Mouse (Mus musculus) limb, embryonic 13.5 days (tissue): ENCODE results near the gene Nccrp1. TPM values are rescaled to one million over a fixed set of nuclear protein-coding genes. Genes with fewer than 3 reads are reported as not detected.

ENCODE experiments used
- ATAC-seq: fragments of 200-750 bp; cut with Nextera tagmentation; 2 replicates; pipeline ENCODE4 v1.8.0; 2017; ENCODE audit warnings: low read depth, moderate number of reproducible peaks, moderate TSS enrichment; ENCODE audit not compliant: low FRiP score
- H3K27ac ChIP-seq: fragments of 300-500 bp; sonication (generic); 2 replicates; pipeline ENCODE4 v1.5.1; 2015; ENCODE audit warnings: inconsistent platforms, mild to moderate bottlenecking, moderate library complexity
- H3K27me3 ChIP-seq: fragments of 300-500 bp; sonication (generic); 2 replicates; pipeline ENCODE4 v1.6.1; 2015; ENCODE audit warnings: mild to moderate bottlenecking, inconsistent platforms
- H3K36me3 ChIP-seq: fragments of 300-500 bp; sonication (generic); 2 replicates; pipeline ENCODE4 v1.6.1; 2015; ENCODE audit warnings: inconsistent platforms, mild to moderate bottlenecking, moderate library complexity
- H3K4me1 ChIP-seq: fragments of 300-500 bp; sonication (generic); 2 replicates; pipeline ENCODE4 v1.6.1; 2015; ENCODE audit warnings: inconsistent platforms
- H3K4me2 ChIP-seq: fragments of 300-500 bp; sonication (generic); replicated peaks from 2 replicates; pipeline ENCODE4 v1.6.1; 2015; ENCODE audit warnings: inconsistent platforms, mild to moderate bottlenecking, moderate library complexity
- H3K4me3 ChIP-seq: fragments of 300-500 bp; sonication (generic); 2 replicates; pipeline ENCODE4 v1.5.1; 2015; ENCODE audit warnings: moderate library complexity, mild to moderate bottlenecking, inconsistent platforms
- H3K9ac ChIP-seq: fragments of 300-500 bp; sonication (generic); 2 replicates; pipeline ENCODE4 v1.6.1; 2015; ENCODE audit warnings: mild to moderate bottlenecking, inconsistent platforms
- H3K9me3 ChIP-seq: fragments of 300-500 bp; sonication (generic); 2 replicates; pipeline ENCODE4 v1.6.1; 2016; ENCODE audit warnings: inconsistent platforms
- WGBS: fragments of 180-500 bp; shearing (Covaris S2); methylation state at CpG from one replicate; pipeline ENCODE4 v1.1.7; 2015; 5-methylcytosine and 5-hydroxymethylcytosine counted together
- polyA plus RNA-seq: library from polyadenylated mRNA; unstranded; fragments of >200 nt; fragmentation: Nextera tagmentation; extraction: Ambion mirVana; gene quantifications from 2 replicates; pipeline ENCODE4 v1.2.1, GENCODE M21; 2015

Nccrp1 gene
- polyA plus RNA-seq, result not detected in 2 replicates

DNA sequence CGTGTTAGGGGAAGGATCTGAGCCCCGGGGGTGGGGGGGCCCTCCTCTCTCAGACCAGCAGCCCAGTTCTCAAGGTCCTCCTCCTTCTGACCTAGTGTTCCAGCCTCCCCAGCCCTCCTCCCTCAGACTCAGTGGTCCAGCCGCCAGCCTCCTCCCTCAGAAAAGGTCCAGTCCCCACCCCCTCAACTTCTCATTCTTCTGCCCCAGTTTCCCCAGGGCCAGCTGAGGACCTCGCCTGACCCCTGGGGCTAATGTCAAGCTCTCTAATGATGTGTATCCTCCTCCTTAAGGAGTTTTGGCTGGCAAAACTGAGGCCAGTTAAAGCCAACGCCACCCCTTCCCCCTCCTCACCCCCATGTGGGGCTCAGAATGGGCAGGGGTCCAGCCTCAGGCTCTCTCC, at the start of gene Nccrp1:
TSS of gene Nccrp1 (minus strand) at position 101 of the 400 bp plus-strand sequence.
- H3K9ac ChIP-seq, result peak within 1 kb of the TSS; percentile 51; the same call in 1 of the 2 replicates
- peaks cover 19% of the 10 kb centered on the region for H3K4me1 ChIP-seq
- no peak within 1 kb of the TSS for H3K27ac ChIP-seq
- peak within 1 kb of the TSS; percentile 57 for H3K4me2 ChIP-seq
- no peak for ATAC-seq
- H3K27me3 ChIP-seq, result peaks cover 55% of the 10 kb centered on the region
- WGBS, result 12% methylated on average over 5 of the region's 5 CpGs
- peak within 1 kb of the TSS; percentile 34 for H3K4me3 ChIP-seq
- no peaks in the 10 kb centered on the region for H3K9me3 ChIP-seq
- H3K36me3 ChIP-seq, result no peaks in the 10 kb centered on the region

DNA sequence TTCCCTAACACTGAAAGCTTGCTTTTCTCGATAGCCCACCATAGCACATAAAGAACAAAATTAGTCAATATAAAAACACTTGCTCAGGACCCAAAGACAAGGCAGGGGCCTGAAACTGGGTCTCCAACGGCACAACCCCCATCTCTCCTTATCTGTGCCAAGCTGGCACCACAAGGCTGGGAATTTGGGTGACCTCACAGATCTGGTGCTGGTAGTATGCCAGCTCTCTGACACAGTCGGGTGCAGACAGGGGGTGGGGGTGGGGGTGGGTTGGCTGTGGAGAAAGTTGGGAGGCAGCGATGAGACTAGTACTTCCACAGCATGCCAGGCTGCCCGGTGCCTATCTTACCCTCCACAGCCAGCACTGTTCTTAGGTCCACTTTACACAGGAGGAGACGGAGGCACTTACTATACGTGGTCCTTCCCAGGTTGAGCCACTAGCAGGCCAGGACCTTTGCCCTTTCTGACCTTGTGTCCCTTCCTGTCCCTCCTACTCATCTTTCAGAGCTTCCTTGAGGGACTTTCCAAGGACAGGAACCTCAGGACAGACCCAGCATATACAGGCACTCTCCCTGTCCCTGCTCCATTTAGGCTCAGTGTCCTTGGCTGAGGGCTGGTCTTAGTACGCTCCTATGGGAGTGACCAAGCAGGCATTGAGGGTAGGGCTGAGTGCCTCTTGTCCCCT, 48.8 kb upstream of the Nccrp1 start:
- Histone ChIP-seq H3K36me3 (peaks cover 6% of the 10 kb centered on the region; the same call in 1 of the 2 replicates), H3K4me2 (peak overlapping the region; percentile 88), H3K9ac (peak overlapping the region; percentile 72), H3K4me3 (peak overlapping the region; percentile 62), H3K27me3 (no peaks in the 10 kb centered on the region), H3K27ac (no peak overlapping the region), H3K4me1 (peaks cover 64% of the 10 kb centered on the region), H3K9me3 (no peaks in the 10 kb centered on the region)
- WGBS, result 81% methylated on average over 8 of the region's 8 CpGs
- no peak for ATAC-seq

- H3K27ac ChIP-seq, result peak overlapping the region; percentile 61; the same call in 1 of the 2 replicates
These were observed 46.4 kb upstream of the Nccrp1 start for GRCm38 (mm10) chr7:28593206-28594111.

GRCm38 (mm10) chr7:28591862-28592261, 44.8 kb upstream of the Nccrp1 start:
- Histone ChIP-seq H3K4me3 (no peak overlapping the region), H3K27ac (no peak overlapping the region), H3K9me3 (no peaks in the 10 kb centered on the region), H3K27me3 (no peaks in the 10 kb centered on the region), H3K9ac (no peak overlapping the region), H3K4me1 (peaks cover 76% of the 10 kb centered on the region), H3K36me3 (peaks cover 6% of the 10 kb centered on the region; the same call in 1 of the 2 replicates), H3K4me2 (no peak overlapping the region)
- ATAC-seq, result no peak
- WGBS, result 73% methylated on average over 1 of the region's 1 CpGs

More at GRCm38 (mm10) chr7:28593206-28594111, 46.4 kb upstream of the Nccrp1 start:
- WGBS, result 39% methylated on average over 14 of the region's 14 CpGs
- peak overlapping the region; percentile 14; the same call in 1 of the 2 replicates for H3K4me2 ChIP-seq
- ATAC-seq, result no peak
- no peaks in the 10 kb centered on the region for H3K9me3 ChIP-seq
- H3K36me3 ChIP-seq, result peaks cover 6% of the 10 kb centered on the region; the same call in 1 of the 2 replicates
- H3K27me3 ChIP-seq, result no peaks in the 10 kb centered on the region
- H3K9ac ChIP-seq, result peak overlapping the region; percentile 25; the same call in 1 of the 2 replicates
- H3K4me3 ChIP-seq, result no peak overlapping the region
- H3K4me1 ChIP-seq, result peaks cover 67% of the 10 kb centered on the region

DNA sequence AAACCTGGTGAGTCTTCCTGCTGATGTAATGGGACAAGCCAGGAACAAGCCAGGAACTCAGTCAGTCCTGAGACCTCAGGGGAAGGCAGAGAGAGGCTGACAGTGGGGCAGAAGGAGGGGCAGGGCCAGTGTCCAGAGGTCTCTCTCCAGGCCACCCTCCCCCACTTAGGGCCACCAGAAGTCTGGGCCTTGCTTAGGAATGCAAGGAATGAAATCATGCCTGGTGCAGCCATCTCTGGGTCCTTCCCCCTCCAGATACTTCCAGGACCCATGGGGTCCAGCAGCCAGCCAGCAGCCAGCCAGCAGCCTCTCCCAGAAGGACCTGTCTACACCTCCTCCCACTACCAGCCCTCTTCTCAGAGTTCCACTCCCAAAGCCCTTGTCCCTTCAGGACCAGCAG, 40.6 kb upstream of the Nccrp1 start:
- Histone ChIP-seq H3K36me3 (no peaks in the 10 kb centered on the region), H3K27ac (peak overlapping the region; percentile 65; the same call in 1 of the 2 replicates), H3K4me1 (peaks cover 67% of the 10 kb centered on the region), H3K9me3 (no peaks in the 10 kb centered on the region), H3K4me3 (no peak overlapping the region), H3K4me2 (no peak overlapping the region), H3K27me3 (no peaks in the 10 kb centered on the region), H3K9ac (peak overlapping the region; percentile 50)
- ATAC-seq, result peak; percentile 45; the same call in 1 of the 2 replicates

DNA sequence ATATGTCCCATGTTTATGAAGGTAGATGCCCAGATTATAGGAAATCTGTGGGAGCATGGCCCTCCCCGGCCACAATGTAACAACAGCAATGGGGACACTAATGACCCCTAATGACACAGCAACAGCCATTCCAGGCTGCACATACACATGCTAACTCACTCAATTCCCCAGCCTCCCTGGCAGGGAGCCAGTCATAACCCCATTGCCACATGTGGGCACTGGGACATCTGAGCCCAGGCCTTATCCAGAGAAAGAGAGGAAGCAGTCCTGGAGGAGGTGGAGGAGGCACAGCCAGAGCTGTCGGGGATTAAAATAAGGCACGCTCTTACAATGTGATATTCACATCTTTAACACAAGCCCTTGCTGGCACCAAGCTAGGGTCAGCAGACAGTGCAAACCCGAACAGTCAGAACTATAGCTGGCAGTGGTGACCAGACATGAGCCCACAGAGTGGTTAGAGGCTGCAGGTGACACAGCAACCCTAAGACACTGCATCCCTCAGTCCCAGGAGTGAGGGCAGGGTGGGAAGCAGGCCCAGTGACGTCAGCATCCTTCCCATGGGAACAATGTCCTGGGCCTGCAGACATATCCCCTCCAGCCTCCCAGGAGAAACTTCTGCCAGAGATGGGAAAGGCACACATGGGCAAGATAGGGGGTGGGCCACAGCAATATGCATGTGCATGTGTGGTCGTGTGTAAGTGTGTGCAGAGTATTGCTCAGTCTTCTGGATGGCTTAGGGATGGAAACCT, 39.8 kb upstream of the Nccrp1 start:
- Histone ChIP-seq H3K4me2 (no peak overlapping the region), H3K27ac (peak overlapping the region; percentile 65; the same call in 1 of the 2 replicates), H3K9me3 (no peaks in the 10 kb centered on the region), H3K9ac (peak overlapping the region; percentile 32; the same call in 1 of the 2 replicates), H3K4me1 (peaks cover 59% of the 10 kb centered on the region), H3K4me3 (no peak overlapping the region), H3K36me3 (no peaks in the 10 kb centered on the region), H3K27me3 (no peaks in the 10 kb centered on the region)
- WGBS, result 45% methylated on average over 6 of the region's 6 CpGs
- peak; percentile 33; the same call in 1 of the 2 replicates for ATAC-seq

DNA sequence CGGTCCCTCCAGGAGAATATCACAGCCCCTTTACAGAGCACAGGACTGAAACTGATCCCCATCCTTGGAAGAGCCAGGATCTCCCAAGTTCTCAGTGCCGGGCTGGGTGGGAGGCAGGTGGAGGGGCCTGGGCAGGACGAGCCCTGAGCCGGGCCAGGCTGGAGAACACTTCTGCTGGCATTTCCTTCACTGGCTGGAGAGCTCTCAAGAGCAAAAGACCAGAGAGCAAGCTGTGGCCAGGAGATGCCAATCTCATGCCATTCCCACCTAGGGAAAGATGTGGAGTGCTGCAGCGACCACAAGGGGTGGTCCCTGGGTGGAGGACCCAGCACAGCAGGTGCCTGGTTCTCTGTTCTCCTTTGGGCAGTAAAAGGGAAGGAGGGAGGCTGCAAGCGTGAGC, 37.9 kb upstream of the Nccrp1 start:
- H3K27me3 ChIP-seq, result no peaks in the 10 kb centered on the region
- 72% methylated on average over 6 of the region's 6 CpGs for WGBS
- H3K9me3 ChIP-seq, result no peaks in the 10 kb centered on the region
- H3K9ac ChIP-seq, result peak overlapping the region; percentile 39; the same call in 1 of the 2 replicates
- no peak overlapping the region for H3K4me3 ChIP-seq
- peaks cover 58% of the 10 kb centered on the region for H3K4me1 ChIP-seq
- peaks cover 4% of the 10 kb centered on the region; the same call in 1 of the 2 replicates for H3K36me3 ChIP-seq
- ATAC-seq, result no peak
- no peak overlapping the region for H3K27ac ChIP-seq
- no peak overlapping the region for H3K4me2 ChIP-seq

GRCm38 (mm10) chr7:28584468-28584867, 37.4 kb upstream of the Nccrp1 start:
- Histone ChIP-seq H3K27ac (no peak overlapping the region), H3K4me3 (no peak overlapping the region), H3K36me3 (peaks cover 8% of the 10 kb centered on the region), H3K4me2 (no peak overlapping the region), H3K9ac (no peak overlapping the region), H3K4me1 (peaks cover 63% of the 10 kb centered on the region), H3K9me3 (no peaks in the 10 kb centered on the region), H3K27me3 (no peaks in the 10 kb centered on the region)
- WGBS, result 70% methylated on average over 4 of the region's 4 CpGs
- no peak for ATAC-seq

- Histone ChIP-seq H3K9ac (no peak overlapping the region), H3K4me1 (peaks cover 61% of the 10 kb centered on the region), H3K9me3 (no peaks in the 10 kb centered on the region), H3K27ac (no peak overlapping the region), H3K27me3 (no peaks in the 10 kb centered on the region), H3K4me2 (no peak overlapping the region), H3K4me3 (no peak overlapping the region), H3K36me3 (peaks cover 11% of the 10 kb centered on the region)
- 70% methylated on average over 8 of the region's 8 CpGs for WGBS
- no peak for ATAC-seq
These were observed 36.7 kb upstream of the Nccrp1 start for GRCm38 (mm10) chr7:28583570-28584344.

DNA sequence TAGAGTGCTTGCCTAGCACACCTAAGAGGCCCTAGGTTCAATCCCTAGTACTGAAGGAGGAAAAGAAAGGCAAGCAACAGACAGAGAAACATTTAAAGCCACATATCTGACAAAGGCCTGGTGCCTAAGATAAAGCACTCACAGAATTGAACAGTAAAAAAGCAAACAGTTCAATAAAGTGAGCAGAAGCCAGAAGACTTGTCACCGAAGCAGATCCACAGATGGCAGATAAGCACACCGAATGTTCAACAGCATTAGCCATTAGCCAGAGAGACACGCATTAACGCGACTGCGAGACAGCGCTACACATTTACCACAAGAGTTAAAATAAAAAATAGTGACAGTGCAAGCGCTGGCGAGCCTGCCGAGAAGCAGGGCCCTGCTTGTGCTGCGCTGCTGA, 35.8 kb upstream of the Nccrp1 start:
- H3K4me1 ChIP-seq, result peaks cover 58% of the 10 kb centered on the region
- no peak overlapping the region for H3K4me3 ChIP-seq
- no peaks in the 10 kb centered on the region for H3K9me3 ChIP-seq
- H3K27me3 ChIP-seq, result no peaks in the 10 kb centered on the region
- no peak for ATAC-seq
- H3K4me2 ChIP-seq, result no peak overlapping the region
- H3K27ac ChIP-seq, result no peak overlapping the region
- H3K36me3 ChIP-seq, result peaks cover 11% of the 10 kb centered on the region
- no peak overlapping the region for H3K9ac ChIP-seq
- WGBS, result 86% methylated on average over 11 of the region's 11 CpGs

GRCm38 (mm10) chr7:28581721-28582120, 34.7 kb upstream of the Nccrp1 start:
- Histone ChIP-seq H3K4me3 (no peak overlapping the region), H3K9me3 (no peaks in the 10 kb centered on the region), H3K4me2 (no peak overlapping the region), H3K27me3 (no peaks in the 10 kb centered on the region), H3K4me1 (peaks cover 58% of the 10 kb centered on the region), H3K27ac (no peak overlapping the region), H3K9ac (no peak overlapping the region), H3K36me3 (peaks cover 11% of the 10 kb centered on the region)
- 78% methylated on average over 4 of the region's 4 CpGs for WGBS
- no peak for ATAC-seq
